Mouse (Mus musculus) ES-Bruce4 (cell line): ENCODE data around the gene Apoa2.

Source experiments
- CTCF ChIP-seq: IDR thresholded peaks from one replicate; pipeline ENCODE4 v1.8.1; 2011; ENCODE audit warnings: low read depth, low read length
- EP300 ChIP-seq: IDR thresholded peaks from 2 replicates; pipeline ENCODE4 v1.6.1; 2011; ENCODE audit warnings: low read depth, low read length; ENCODE audit not compliant: insufficient read depth
- POLR2A ChIP-seq: IDR thresholded peaks from one replicate; pipeline ENCODE4 v1.8.1; 2011; ENCODE audit warnings: low read length; ENCODE audit not compliant: insufficient read depth

GRCm38 (mm10) chr1:171184314-171184713 is 40.5 kb upstream of the Apoa2 start:
- TF ChIP-seq CTCF (no peak), EP300 (no peak), POLR2A (no peak)
